Mouse (Mus musculus) midbrain, embryonic 10.5 days (tissue): ENCODE data around the gene Syt2. TPM values are rescaled to one million over a fixed set of nuclear protein-coding genes. Genes with fewer than 3 reads are reported as not detected.

Source experiments
- DNase-seq: peaks from one replicate; pipeline ENCODE4 v3.0.0-alpha.2; 2017; ENCODE audit warnings: low spot score
- H3K27ac ChIP-seq: fragments of 300-500 bp; sonication (generic); replicated peaks from 2 replicates; pipeline ENCODE4 v1.5.1; 2016; ENCODE audit warnings: mild to moderate bottlenecking
- H3K27me3 ChIP-seq: fragments of 300-500 bp; sonication (generic); 2 replicates; pipeline ENCODE4 v1.6.1; 2016; ENCODE audit warnings: low read depth, mild to moderate bottlenecking; ENCODE audit not compliant: poor library complexity, severe bottlenecking
- H3K36me3 ChIP-seq: fragments of 300-500 bp; sonication (generic); 2 replicates; pipeline ENCODE4 v1.6.1; 2016; ENCODE audit warnings: mild to moderate bottlenecking, moderate library complexity
- H3K4me1 ChIP-seq: fragments of 300-500 bp; sonication (generic); 2 replicates; pipeline ENCODE4 v1.6.1; 2016
- H3K4me3 ChIP-seq: fragments of 300-500 bp; sonication (generic); 2 replicates; pipeline ENCODE4 v1.5.1; 2016; ENCODE audit warnings: mild to moderate bottlenecking, moderate library complexity
- H3K9me3 ChIP-seq: fragments of 300-500 bp; sonication (generic); replicated peaks from 2 replicates; pipeline ENCODE4 v1.6.1; 2016; ENCODE audit warnings: mild to moderate bottlenecking
- WGBS: fragments of 180-500 bp; shearing (Covaris S2); methylation state at CpG from one replicate; pipeline ENCODE4 v1.1.7; 2016; 5-methylcytosine and 5-hydroxymethylcytosine counted together
- polyA plus RNA-seq: library from polyadenylated mRNA; unstranded; fragments of >200 nt; fragmentation: Nextera tagmentation; extraction: Ambion mirVana; gene quantifications from 2 replicates; pipeline ENCODE4 v1.2.1, GENCODE M21; 2016

Syt2 gene
- polyA plus RNA-seq, 1 experiment from 2014 or later = 2.7 TPM

GRCm38 (mm10) chr1:134757230-134757629 is 110.8 kb downstream of the Syt2 start:
- Histone ChIP-seq H3K36me3 (peaks cover 6% of the 10 kb centered on the region; the same call in 1 of the 2 replicates), H3K27ac (peak overlapping the region; percentile 70; the same call in 1 of the 2 replicates), H3K27me3 (no peaks in the 10 kb centered on the region), H3K4me1 (peaks cover 51% of the 10 kb centered on the region), H3K4me3 (no peak overlapping the region), H3K9me3 (no peaks in the 10 kb centered on the region)
- WGBS = 87% methylated on average over 3 of the region's 3 CpGs
- no peak for DNase-seq

- H3K27ac ChIP-seq = no peak overlapping the region
- H3K36me3 ChIP-seq = peaks cover 6% of the 10 kb centered on the region; the same call in 1 of the 2 replicates
- H3K4me1 ChIP-seq = peaks cover 32% of the 10 kb centered on the region
- H3K4me3 ChIP-seq = no peak overlapping the region
- H3K9me3 ChIP-seq = no peaks in the 10 kb centered on the region
- WGBS = 93% methylated on average over 6 of the region's 6 CpGs
- no peaks in the 10 kb centered on the region for H3K27me3 ChIP-seq
- DNase-seq = no peak
Observed at GRCm38 (mm10) chr1:134759133-134759532, 112.7 kb downstream of the Syt2 start.

GRCm38 (mm10) chr1:134760642-134761041 is 114.2 kb downstream of the Syt2 start:
- Histone ChIP-seq H3K36me3 (peaks cover 6% of the 10 kb centered on the region; the same call in 1 of the 2 replicates), H3K9me3 (no peaks in the 10 kb centered on the region), H3K27me3 (no peaks in the 10 kb centered on the region), H3K27ac (no peak overlapping the region), H3K4me3 (no peak overlapping the region), H3K4me1 (peaks cover 30% of the 10 kb centered on the region)
- 73% methylated on average over 5 of the region's 5 CpGs for WGBS
- DNase-seq = no peak

GRCm38 (mm10) chr1:134761534-134761933 is 115.1 kb downstream of the Syt2 start:
- no peak for DNase-seq
- Histone ChIP-seq H3K4me1 (peaks cover 21% of the 10 kb centered on the region), H3K9me3 (no peaks in the 10 kb centered on the region), H3K36me3 (peaks cover 6% of the 10 kb centered on the region; the same call in 1 of the 2 replicates), H3K4me3 (no peak overlapping the region), H3K27me3 (no peaks in the 10 kb centered on the region), H3K27ac (no peak overlapping the region)
- 92% methylated on average over 7 of the region's 7 CpGs for WGBS

GRCm38 (mm10) chr1:134763250-134763649 is 116.8 kb downstream of the Syt2 start:
- Histone ChIP-seq H3K4me1 (peaks cover 9% of the 10 kb centered on the region), H3K4me3 (no peak overlapping the region), H3K9me3 (no peaks in the 10 kb centered on the region), H3K36me3 (peaks cover 6% of the 10 kb centered on the region; the same call in 1 of the 2 replicates), H3K27ac (no peak overlapping the region), H3K27me3 (no peaks in the 10 kb centered on the region)
- no peak for DNase-seq
- 96% methylated on average over 4 of the region's 4 CpGs for WGBS

- DNase-seq = no peak
- no peak overlapping the region for H3K4me3 ChIP-seq
Observed at GRCm38 (mm10) chr1:134763776-134764438, 117.4 kb downstream of the Syt2 start.

GRCm38 (mm10) chr1:134764831-134765458 is 118.5 kb downstream of the Syt2 start:
- H3K36me3 ChIP-seq = peaks cover 11% of the 10 kb centered on the region; the same call in 1 of the 2 replicates
- no peaks in the 10 kb centered on the region for H3K27me3 ChIP-seq
- peaks cover 9% of the 10 kb centered on the region for H3K4me1 ChIP-seq
- H3K4me3 ChIP-seq = no peak overlapping the region
- no peak overlapping the region for H3K27ac ChIP-seq
- no peak for DNase-seq
- H3K9me3 ChIP-seq = no peaks in the 10 kb centered on the region
- WGBS = 59% methylated on average over 7 of the region's 7 CpGs

More at GRCm38 (mm10) chr1:134763776-134764438, 117.4 kb downstream of the Syt2 start:
- 91% methylated on average over 11 of the region's 11 CpGs for WGBS
- H3K4me1 ChIP-seq = peaks cover 9% of the 10 kb centered on the region
- no peaks in the 10 kb centered on the region for H3K9me3 ChIP-seq
- peaks cover 10% of the 10 kb centered on the region; the same call in 1 of the 2 replicates for H3K36me3 ChIP-seq
- no peaks in the 10 kb centered on the region for H3K27me3 ChIP-seq
- H3K27ac ChIP-seq = no peak overlapping the region

- Histone ChIP-seq H3K4me1 (peaks cover 10% of the 10 kb centered on the region), H3K36me3 (peaks cover 7% of the 10 kb centered on the region; the same call in 1 of the 2 replicates), H3K27me3 (no peaks in the 10 kb centered on the region), H3K9me3 (no peaks in the 10 kb centered on the region), H3K27ac (no peak overlapping the region), H3K4me3 (no peak overlapping the region)
- 89% methylated on average over 4 of the region's 4 CpGs for WGBS
- no peak for DNase-seq
Observed at GRCm38 (mm10) chr1:134766448-134766847, 120.0 kb downstream of the Syt2 start.

- Histone ChIP-seq H3K4me1 (peaks cover 30% of the 10 kb centered on the region), H3K9me3 (no peaks in the 10 kb centered on the region), H3K36me3 (peaks cover 10% of the 10 kb centered on the region; the same call in 1 of the 2 replicates), H3K27me3 (no peaks in the 10 kb centered on the region), H3K27ac (no peak overlapping the region), H3K4me3 (no peak overlapping the region)
- WGBS = 98% methylated on average over 5 of the region's 5 CpGs
- no peak for DNase-seq
Observed at GRCm38 (mm10) chr1:134770312-134770711, 123.8 kb downstream of the Syt2 start.

GRCm38 (mm10) chr1:134771353-134771752 is 124.9 kb downstream of the Syt2 start:
- 82% methylated on average over 6 of the region's 6 CpGs for WGBS
- Histone ChIP-seq H3K27me3 (no peaks in the 10 kb centered on the region), H3K9me3 (no peaks in the 10 kb centered on the region), H3K4me3 (no peak overlapping the region), H3K27ac (no peak overlapping the region), H3K4me1 (peaks cover 38% of the 10 kb centered on the region), H3K36me3 (peaks cover 10% of the 10 kb centered on the region; the same call in 1 of the 2 replicates)
- DNase-seq = no peak

GRCm38 (mm10) chr1:134771999-134772398 is 125.5 kb downstream of the Syt2 start:
- Histone ChIP-seq H3K9me3 (no peaks in the 10 kb centered on the region), H3K4me1 (peaks cover 38% of the 10 kb centered on the region), H3K27ac (no peak overlapping the region), H3K4me3 (no peak overlapping the region), H3K36me3 (peaks cover 10% of the 10 kb centered on the region; the same call in 1 of the 2 replicates), H3K27me3 (no peaks in the 10 kb centered on the region)
- 90% methylated on average over 7 of the region's 7 CpGs for WGBS
- DNase-seq = no peak

- H3K4me3 ChIP-seq = no peak overlapping the region
- H3K4me1 ChIP-seq = peaks cover 45% of the 10 kb centered on the region
- H3K9me3 ChIP-seq = no peaks in the 10 kb centered on the region
- peaks cover 10% of the 10 kb centered on the region; the same call in 1 of the 2 replicates for H3K36me3 ChIP-seq
- WGBS = 85% methylated on average over 3 of the region's 3 CpGs
- H3K27ac ChIP-seq = no peak overlapping the region
- no peak for DNase-seq
- no peaks in the 10 kb centered on the region for H3K27me3 ChIP-seq
Observed at GRCm38 (mm10) chr1:134772821-134773220, 126.3 kb downstream of the Syt2 start.

- Histone ChIP-seq H3K27me3 (no peaks in the 10 kb centered on the region), H3K4me1 (peaks cover 50% of the 10 kb centered on the region)
Observed at GRCm38 (mm10) chr1:134773256-134773655, 126.8 kb downstream of the Syt2 start.

More at GRCm38 (mm10) chr1:134773256-134773655, 126.8 kb downstream of the Syt2 start:
- H3K27ac ChIP-seq = peak overlapping the region; percentile 67; the same call in 1 of the 2 replicates
- peaks cover 10% of the 10 kb centered on the region; the same call in 1 of the 2 replicates for H3K36me3 ChIP-seq
- no peak overlapping the region for H3K4me3 ChIP-seq
- no peak for DNase-seq
- WGBS = 30% methylated on average over 12 of the region's 12 CpGs
- no peaks in the 10 kb centered on the region for H3K9me3 ChIP-seq
